Mouse (Mus musculus) kidney, postnatal 0 days (tissue): ENCODE data around the gene Ero1lb. TPM values are rescaled to one million over a fixed set of nuclear protein-coding genes. Genes with fewer than 3 reads are reported as not detected.
A peak's percentile ranks its signal among the peaks of the same experiment; 100 is the strongest.
"Not testable (repeated sequence)": the region's sequence is repeated elsewhere in the genome, so short reads cannot be mapped to it uniquely, and the experiment has no call there.

Experiments used
- ATAC-seq: fragments of 200-750 bp; cut with Nextera tagmentation; replicated peaks from 2 replicates; pipeline ENCODE4 v1.8.0; 2017; ENCODE audit warnings: low read depth, moderate number of reproducible peaks, moderate TSS enrichment, moderate library complexity; ENCODE audit not compliant: low FRiP score
- DNase-seq: peaks from one replicate; pipeline ENCODE4 v3.0.0-alpha.2; 2016; ENCODE audit warnings: low spot score
- H3K27ac ChIP-seq: fragments of 300-500 bp; sonication (generic); 2 replicates; pipeline ENCODE4 v1.5.1; 2014; ENCODE audit warnings: mild to moderate bottlenecking
- H3K27me3 ChIP-seq: fragments of 300-500 bp; sonication (generic); 2 replicates; pipeline ENCODE4 v1.6.1; 2014; ENCODE audit warnings: low read length, mixed read lengths; ENCODE audit not compliant: insufficient read depth
- H3K36me3 ChIP-seq: fragments of 300-500 bp; sonication (generic); 2 replicates; pipeline ENCODE4 v1.6.1; 2014; ENCODE audit warnings: low read length, mixed read lengths; ENCODE audit not compliant: insufficient read depth
- H3K4me1 ChIP-seq: fragments of 300-500 bp; sonication (generic); replicated peaks from 2 replicates; pipeline ENCODE4 v1.6.1; 2014; ENCODE audit warnings: antibody characterized with exemption, low read length, mixed read lengths; ENCODE audit not compliant: insufficient read depth
- H3K4me2 ChIP-seq: fragments of 300-500 bp; sonication (generic); 2 replicates; pipeline ENCODE4 v1.6.1; 2014; ENCODE audit warnings: mild to moderate bottlenecking, low read length, moderate library complexity, mixed read lengths
- H3K4me3 ChIP-seq: fragments of 300-500 bp; sonication (generic); replicated peaks from 2 replicates; pipeline ENCODE4 v1.5.1; 2014; ENCODE audit warnings: low read depth, low read length
- H3K9ac ChIP-seq: fragments of 300-500 bp; sonication (generic); 2 replicates; pipeline ENCODE4 v1.6.1; 2014; ENCODE audit warnings: low read depth, low read length
- H3K9me3 ChIP-seq: fragments of 300-500 bp; sonication (generic); replicated peaks from 2 replicates; pipeline ENCODE4 v1.6.1; 2016; ENCODE audit warnings: low read length, inconsistent platforms, mixed read lengths
- CTCF ChIP-seq: IDR thresholded peaks from 2 replicates; pipeline ENCODE4 v1.5.1; 2016; ENCODE audit warnings: antibody characterized with exemption, low read depth, mild to moderate bottlenecking, moderate library complexity
- WGBS: fragments of 180-500 bp; shearing (Covaris S2); extraction: QIAGEN DNeasy Blood & Tissue Kit; methylation state at CpG from one replicate; pipeline ENCODE4 v1.1.7; 2014; 5-methylcytosine and 5-hydroxymethylcytosine counted together
- polyA plus RNA-seq: library from polyadenylated mRNA; unstranded; fragments of >200 nt; fragmentation: Nextera tagmentation; extraction: Ambion mirVana; gene quantifications from 2 replicates; pipeline ENCODE4 v1.2.1, GENCODE M21; 2015

The Ero1lb gene
- polyA plus RNA-seq, 1 experiment from 2014 or later: 6.1 TPM

DNA sequence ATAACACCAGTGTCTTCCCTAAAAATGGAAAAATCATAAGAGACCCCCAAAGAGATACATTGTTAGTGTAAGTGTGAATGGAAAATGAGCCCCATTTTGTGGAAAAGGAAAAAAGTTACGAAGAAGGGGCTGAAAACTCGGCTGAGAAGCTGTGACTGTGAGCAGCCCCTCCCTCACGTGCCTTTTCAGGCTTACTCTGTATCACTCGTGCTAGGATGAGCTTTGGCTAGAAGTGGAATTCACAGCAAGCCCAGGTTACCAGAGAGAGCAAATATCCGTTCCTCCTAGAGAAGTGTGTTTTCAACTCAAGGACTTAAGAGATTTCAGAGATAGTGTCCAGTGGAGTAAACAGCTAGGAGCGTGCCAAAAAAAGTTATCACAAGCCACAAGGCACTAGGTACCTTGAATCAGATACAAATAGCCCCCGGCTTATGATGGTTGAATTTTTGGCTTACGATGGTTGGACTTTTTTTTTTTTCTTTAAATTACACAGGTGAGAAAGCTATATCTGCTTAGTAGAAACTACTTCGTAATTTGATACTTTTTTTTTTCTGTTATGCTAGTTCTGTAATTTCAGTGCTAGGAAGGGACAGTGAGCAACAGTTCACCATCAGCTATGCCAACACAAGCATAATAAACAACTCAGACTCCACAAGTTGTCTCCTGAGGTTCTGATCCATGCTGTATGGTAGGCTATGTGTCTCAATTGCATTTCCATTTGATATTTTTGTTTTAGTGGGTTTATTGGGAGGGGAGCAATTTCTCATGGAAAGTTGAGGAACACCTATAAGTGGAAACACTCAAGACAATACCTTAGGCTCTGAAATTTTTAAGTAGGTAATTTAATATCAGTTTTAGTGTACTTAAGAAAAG is 3.2 kb downstream of the Ero1lb start:
- no peak overlapping the region for H3K9ac ChIP-seq
- H3K4me2 ChIP-seq: no peak overlapping the region
- H3K4me1 ChIP-seq: peaks cover 11% of the 10 kb centered on the region; the same call in 1 of the 2 replicates
- H3K4me3 ChIP-seq: no peak overlapping the region
- DNase-seq (no peak), ATAC-seq (no peak)
- WGBS: 73% methylated on average over 9 of the region's 9 CpGs
- TF ChIP-seq CTCF: no peak
- no peaks in the 10 kb centered on the region for H3K9me3 ChIP-seq
- no peak overlapping the region for H3K27ac ChIP-seq
- H3K27me3 ChIP-seq: no peaks in the 10 kb centered on the region
- H3K36me3 ChIP-seq: no peaks in the 10 kb centered on the region

DNA sequence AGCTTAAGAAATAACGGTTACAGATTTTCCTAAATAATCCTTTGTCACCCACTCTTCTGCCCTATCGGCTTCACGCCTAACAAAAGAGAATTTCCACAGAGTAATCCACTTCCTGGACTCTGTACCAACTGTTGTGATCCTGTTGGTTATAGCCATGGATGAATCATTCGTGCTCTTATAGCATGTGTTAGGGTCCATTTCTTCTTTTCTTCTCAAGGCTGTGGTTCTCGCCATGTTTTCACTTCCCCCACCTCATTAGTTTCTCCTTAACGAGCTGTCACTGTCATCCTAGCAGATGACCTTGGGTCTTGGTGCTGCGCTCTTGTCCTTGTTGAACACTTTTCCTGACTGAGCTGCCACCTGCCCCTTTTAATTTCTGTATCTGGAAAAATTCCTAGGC is 4.1 kb downstream of the Ero1lb start:
- Histone ChIP-seq H3K27ac (no peak overlapping the region), H3K4me3 (no peak overlapping the region), H3K36me3 (no peaks in the 10 kb centered on the region), H3K9me3 (no peaks in the 10 kb centered on the region), H3K9ac (no peak overlapping the region), H3K27me3 (no peaks in the 10 kb centered on the region), H3K4me2 (no peak overlapping the region), H3K4me1 (peaks cover 11% of the 10 kb centered on the region; the same call in 1 of the 2 replicates)
- no peak for TF ChIP-seq CTCF
- DNase-seq: no peak
- no peak for ATAC-seq
- WGBS: 71% methylated on average over 7 of the region's 7 CpGs

DNA sequence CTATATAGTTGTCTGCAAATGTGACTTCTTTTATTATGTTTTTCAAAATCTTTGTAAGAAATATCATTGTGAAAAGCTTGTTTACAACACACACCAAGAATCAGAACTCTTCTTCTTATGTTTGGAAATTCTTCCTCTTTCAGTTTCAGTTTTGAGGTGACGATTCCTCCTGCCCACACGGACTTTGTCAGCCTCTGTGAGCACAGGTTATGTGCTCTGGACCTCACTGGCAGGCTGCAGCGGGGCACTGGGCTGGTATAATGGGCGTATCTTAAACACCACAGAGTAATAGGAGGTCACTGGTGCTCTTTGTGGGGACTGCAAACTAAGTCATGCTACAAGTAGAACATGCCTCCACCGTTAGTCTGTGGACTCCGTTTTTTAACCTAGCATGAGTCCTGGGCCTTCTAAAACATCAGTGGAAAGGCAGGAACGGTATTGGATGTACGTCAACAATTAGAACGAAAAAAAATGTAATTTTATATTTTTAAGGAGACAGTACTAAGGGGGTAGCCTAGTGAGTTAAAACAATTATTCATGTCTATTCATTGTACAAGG is 9.4 kb downstream of the Ero1lb start:
- H3K4me3 ChIP-seq: no peak overlapping the region
- no peaks in the 10 kb centered on the region for H3K4me1 ChIP-seq
- H3K27me3 ChIP-seq: no peaks in the 10 kb centered on the region
- H3K27ac ChIP-seq: no peak overlapping the region
- H3K9me3 ChIP-seq: no peaks in the 10 kb centered on the region
- DNase-seq (no peak), ATAC-seq (no peak)
- no peak overlapping the region for H3K4me2 ChIP-seq
- H3K36me3 ChIP-seq: no peaks in the 10 kb centered on the region
- no peak overlapping the region for H3K9ac ChIP-seq
- WGBS: 91% methylated on average over 9 of the region's 9 CpGs
- TF ChIP-seq CTCF: no peak

DNA sequence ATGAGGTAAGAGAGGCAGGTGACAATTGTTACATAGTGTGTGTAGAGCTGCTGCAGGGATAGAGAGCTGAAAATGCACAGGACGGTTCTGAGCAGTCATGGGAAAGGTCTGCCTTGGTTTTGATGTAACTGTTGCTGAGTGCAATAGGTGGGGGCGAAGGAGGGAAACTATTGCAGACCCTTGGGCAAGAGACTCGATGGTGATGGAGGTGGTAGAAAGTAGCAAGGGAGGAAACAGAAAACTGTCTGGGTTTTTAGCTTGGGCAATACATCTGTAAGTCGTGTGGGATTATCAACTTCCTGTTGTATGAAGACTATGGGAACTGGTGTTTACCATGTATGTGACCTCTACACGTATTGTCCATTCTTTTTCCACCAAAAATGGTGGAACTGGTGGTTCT is 12.5 kb downstream of the Ero1lb start:
- no peak for TF ChIP-seq CTCF
- H3K4me1 ChIP-seq: no peaks in the 10 kb centered on the region
- H3K4me3 ChIP-seq: no peak overlapping the region
- H3K27me3 ChIP-seq: no peaks in the 10 kb centered on the region
- no peaks in the 10 kb centered on the region for H3K36me3 ChIP-seq
- no peak for DNase-seq
- H3K9me3 ChIP-seq: no peaks in the 10 kb centered on the region
- H3K4me2 ChIP-seq: no peak overlapping the region
- WGBS: 89% methylated on average over 5 of the region's 5 CpGs
- H3K9ac ChIP-seq: no peak overlapping the region
- ATAC-seq: no peak; the same call in 1 of the 2 replicates
- no peak overlapping the region for H3K27ac ChIP-seq

DNA sequence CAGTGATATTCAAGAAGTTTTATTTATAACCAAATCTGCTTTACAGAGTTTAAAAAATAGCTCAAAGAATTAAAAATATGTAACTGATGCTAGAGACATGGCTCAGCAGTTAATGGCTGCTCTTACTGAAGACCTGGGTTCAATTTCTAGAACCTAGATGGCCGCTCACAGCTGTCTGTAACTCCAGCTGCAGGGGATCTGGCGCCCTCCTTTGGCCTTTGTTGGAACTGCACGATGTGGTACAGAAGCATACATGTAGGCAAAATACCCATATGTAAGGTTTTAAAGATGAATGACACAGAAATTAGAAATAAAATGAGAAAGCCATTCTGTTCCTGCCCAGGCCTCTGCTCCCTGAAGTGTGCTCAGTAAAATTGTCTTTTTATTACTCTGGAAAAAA is 23.3 kb downstream of the Ero1lb start:
- TF ChIP-seq CTCF: peak; percentile 83
- ATAC-seq (no peak), DNase-seq (peak; percentile 71)
- Histone ChIP-seq H3K4me3 (no peak overlapping the region), H3K27ac (no peak overlapping the region), H3K9me3 (no peaks in the 10 kb centered on the region), H3K4me1 (no peaks in the 10 kb centered on the region), H3K36me3 (no peaks in the 10 kb centered on the region), H3K4me2 (no peak overlapping the region), H3K27me3 (no peaks in the 10 kb centered on the region), H3K9ac (no peak overlapping the region)
- 9% methylated on average over 3 of the region's 3 CpGs for WGBS

DNA sequence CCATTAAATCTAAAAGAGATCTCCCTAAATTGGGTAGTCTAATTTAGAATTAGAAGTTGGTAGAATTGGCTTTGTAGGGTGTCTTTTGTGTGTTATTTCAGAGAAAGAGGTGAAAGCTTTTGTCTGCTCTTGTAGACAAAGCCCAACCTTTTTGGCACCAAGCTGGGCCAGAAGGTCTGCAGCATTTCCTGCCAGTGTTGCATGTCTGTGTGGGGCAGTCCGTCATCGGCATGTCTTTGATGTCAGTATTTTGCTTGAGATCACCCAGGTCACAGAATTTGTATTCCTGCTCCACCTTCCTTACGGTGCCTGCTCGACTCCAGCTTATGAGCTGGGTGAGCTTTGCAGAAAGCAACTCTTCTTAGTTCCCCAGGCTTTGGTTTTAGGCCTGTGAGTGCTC is 31.4 kb downstream of the Ero1lb start:
- not testable (repeated sequence) for ATAC-seq, H3K4me2 ChIP-seq, H3K9ac ChIP-seq, DNase-seq, H3K4me3 ChIP-seq, H3K27me3 ChIP-seq, H3K4me1 ChIP-seq, H3K9me3 ChIP-seq, H3K27ac ChIP-seq, H3K36me3 ChIP-seq
- 67% methylated on average over 4 of the region's 4 CpGs for WGBS

DNA sequence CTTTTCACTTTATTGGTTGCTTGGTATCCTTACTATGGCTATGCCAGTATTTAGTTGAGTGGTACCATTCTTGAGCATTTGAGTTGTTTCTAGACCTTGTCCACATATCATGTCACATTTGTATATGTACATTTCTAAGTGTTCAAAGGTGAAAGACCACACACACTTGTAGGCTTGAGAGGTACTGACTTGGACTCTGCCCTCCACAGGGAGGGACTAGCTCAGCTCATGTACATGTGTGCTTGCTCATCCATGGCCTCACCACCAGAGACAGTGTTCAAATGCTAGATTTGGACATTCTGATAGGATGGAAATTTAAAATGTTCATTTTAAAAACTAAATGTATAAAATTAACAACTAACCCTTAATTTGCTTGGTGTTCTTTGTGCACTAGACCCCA is 44.5 kb downstream of the Ero1lb start:
- H3K36me3 ChIP-seq, H3K27me3 ChIP-seq, H3K4me1 ChIP-seq, H3K9ac ChIP-seq, H3K4me2 ChIP-seq, DNase-seq, H3K27ac ChIP-seq, H3K4me3 ChIP-seq, H3K9me3 ChIP-seq: not testable (repeated sequence)
- ATAC-seq: 0 out of 2 replicates have a peak, but pooled peaks have one; percentile 66

DNA sequence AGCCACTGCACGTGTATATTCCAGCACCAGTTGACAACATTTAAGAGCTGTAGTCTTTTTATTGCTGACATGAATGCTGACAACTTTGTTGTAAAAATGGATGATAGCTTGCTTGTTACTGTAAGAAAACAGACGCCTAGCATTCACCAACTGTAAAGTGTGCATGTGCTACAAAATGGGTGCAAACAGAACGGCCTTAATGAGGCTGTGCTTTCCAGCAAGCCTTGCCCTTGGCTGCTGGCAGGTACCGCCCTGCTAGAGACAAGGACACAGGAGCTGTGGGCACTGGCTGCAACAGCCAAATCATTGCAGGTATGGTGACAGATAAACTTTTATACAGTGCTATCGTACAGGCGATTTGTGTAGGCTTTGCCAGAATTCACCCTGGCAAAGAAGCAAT is 48.4 kb downstream of the Ero1lb start:
- H3K36me3 ChIP-seq, H3K9ac ChIP-seq, H3K9me3 ChIP-seq, ATAC-seq, H3K27ac ChIP-seq, DNase-seq, H3K4me1 ChIP-seq, H3K4me2 ChIP-seq, H3K4me3 ChIP-seq, H3K27me3 ChIP-seq: not testable (repeated sequence)
- 87% methylated on average over 4 of the region's 6 CpGs for WGBS

GRCm38 (mm10) chr13:12614591-12614990 is 48.9 kb downstream of the Ero1lb start:
- H3K4me1 ChIP-seq: not testable (repeated sequence)

More at GRCm38 (mm10) chr13:12614591-12614990, 48.9 kb downstream of the Ero1lb start:
- not testable (repeated sequence) for ATAC-seq, H3K4me3 ChIP-seq, H3K9me3 ChIP-seq, DNase-seq, H3K27me3 ChIP-seq, H3K27ac ChIP-seq, H3K4me2 ChIP-seq, H3K9ac ChIP-seq, H3K36me3 ChIP-seq
- WGBS: 84% methylated on average over 7 of the region's 7 CpGs
